In the genomic region with DNA sequence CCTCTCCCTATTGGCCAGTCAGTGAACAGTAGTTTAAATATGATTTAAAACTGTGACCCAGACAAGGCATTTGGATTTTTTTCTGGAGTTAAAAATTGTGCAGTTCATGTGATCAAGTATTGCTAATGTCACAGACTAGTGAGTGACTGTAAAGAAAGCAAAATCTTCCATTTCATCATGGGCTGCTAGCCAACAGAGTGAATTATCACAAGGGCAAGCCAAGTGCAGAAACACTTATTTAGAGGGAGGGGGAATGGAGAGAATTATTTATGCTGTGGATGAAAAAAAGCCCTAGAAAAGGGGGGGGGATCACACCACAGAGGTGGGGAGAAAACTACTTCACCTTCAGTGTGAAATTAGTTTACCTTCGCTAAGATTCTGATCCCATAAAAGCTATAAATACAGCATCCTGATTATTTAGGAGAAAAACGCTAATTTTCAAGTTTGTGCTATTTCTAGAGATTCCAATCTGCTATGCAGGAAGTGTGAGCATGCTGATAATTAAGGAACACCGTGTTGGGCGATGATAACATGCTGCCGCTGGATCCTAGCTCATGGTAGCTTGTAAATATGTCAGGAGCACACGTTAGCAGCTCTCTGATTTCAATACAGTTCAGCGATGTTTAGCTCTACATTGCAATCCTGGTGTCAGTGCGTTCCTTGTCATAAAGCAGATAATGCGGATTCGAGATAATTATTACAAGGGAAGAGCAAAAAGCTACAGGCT, we compare ENCODE assay signal across 12 mouse cellular contexts.
"Had no signal": no experiment of that assay in that cellular context is flagged by ENCODE, and none has a peak within 500 bp of the region (broad histone marks: within the 10 kb centered on the region; RNA-seq: fewer than 3 reads in every experiment).

No protein-coding gene starts in this region.

- H3K4me3 ChIP-seq: limb, embryonic 10.5 days; liver, embryonic 12.5 days; lung, embryonic 15.5 days; midbrain, embryonic 13.5 days; myocyte; neural tube, embryonic 15.5 days had no signal

- ATAC-seq: intestine, postnatal 0 days; liver, embryonic 12.5 days; midbrain, embryonic 13.5 days had no signal

- H3K9ac ChIP-seq: liver, embryonic 12.5 days; lung, embryonic 15.5 days; midbrain, embryonic 13.5 days; neural tube, embryonic 15.5 days had no signal

- H3K4me2 ChIP-seq: liver, embryonic 12.5 days; lung, embryonic 15.5 days; midbrain, embryonic 13.5 days; neural tube, embryonic 15.5 days had no signal

- DNase-seq: kidney, adult 8-10 months; kidney, postnatal 10 days; right cerebral cortex, adult 18-20 months; right cerebral cortex, postnatal 25 days; thymus, postnatal 4 days had no signal

- H3K4me1 ChIP-seq: limb, embryonic 10.5 days; liver, embryonic 12.5 days; lung, embryonic 15.5 days; midbrain, embryonic 13.5 days had no signal

- H3K27ac ChIP-seq: limb, embryonic 10.5 days; liver, embryonic 12.5 days; lung, embryonic 15.5 days; midbrain, embryonic 13.5 days; neural tube, embryonic 15.5 days had no signal

- H3K36me3 ChIP-seq: limb, embryonic 10.5 days; liver, embryonic 12.5 days; lung, embryonic 15.5 days; midbrain, embryonic 13.5 days; neural tube, embryonic 15.5 days had no signal

- H3K27me3 ChIP-seq: liver, embryonic 12.5 days; lung, embryonic 15.5 days; midbrain, embryonic 13.5 days; neural tube, embryonic 15.5 days had no signal

- H3K9me3 ChIP-seq: limb, embryonic 10.5 days; liver, embryonic 12.5 days; lung, embryonic 15.5 days; midbrain, embryonic 13.5 days; neural tube, embryonic 15.5 days had no signal
